Mouse (Mus musculus) embryonic facial prominence, embryonic 12.5 days (tissue): Measurements from ENCODE around the gene Gm20517. TPM values are rescaled to one million over a fixed set of nuclear protein-coding genes. Genes with fewer than 3 reads are reported as not detected.
"Not testable (repeated sequence)": the region's sequence is repeated elsewhere in the genome, so short reads cannot be mapped to it uniquely, and the experiment has no call there.

Experiments
- ATAC-seq: fragments of 200-750 bp; cut with Nextera tagmentation; 2 replicates; pipeline ENCODE4 v1.8.0; 2017; ENCODE audit not compliant: insufficient number of reproducible peaks, insufficient read depth, low FRiP score, low TSS enrichment
- H3K27ac ChIP-seq: fragments of 300-500 bp; sonication (generic); 2 replicates; pipeline ENCODE4 v1.5.1; 2016; ENCODE audit warnings: mild to moderate bottlenecking
- H3K27me3 ChIP-seq: fragments of 300-500 bp; sonication (generic); 2 replicates; pipeline ENCODE4 v1.6.1; 2016; ENCODE audit warnings: mild to moderate bottlenecking, moderate library complexity
- H3K36me3 ChIP-seq: fragments of 300-500 bp; sonication (generic); 2 replicates; pipeline ENCODE4 v1.6.1; 2016; ENCODE audit warnings: mild to moderate bottlenecking
- H3K4me1 ChIP-seq: fragments of 300-500 bp; sonication (generic); 2 replicates; pipeline ENCODE4 v1.6.1; 2016
- H3K4me2 ChIP-seq: fragments of 300-500 bp; sonication (generic); replicated peaks from 2 replicates; pipeline ENCODE4 v1.6.1; 2016; ENCODE audit warnings: mild to moderate bottlenecking, moderate library complexity
- H3K4me3 ChIP-seq: fragments of 300-500 bp; sonication (generic); 2 replicates; pipeline ENCODE4 v1.5.1; 2016; ENCODE audit warnings: mild to moderate bottlenecking
- H3K9ac ChIP-seq: fragments of 300-500 bp; sonication (generic); 2 replicates; pipeline ENCODE4 v1.6.1; 2016; ENCODE audit warnings: mild to moderate bottlenecking, moderate library complexity
- H3K9me3 ChIP-seq: fragments of 300-500 bp; sonication (generic); 2 replicates; pipeline ENCODE4 v1.6.1; 2016; ENCODE audit warnings: mild to moderate bottlenecking, moderate library complexity
- WGBS: fragments of 180-500 bp; shearing (Covaris S2); methylation state at CpG from one replicate; pipeline ENCODE4 v1.1.7; 2016; 5-methylcytosine and 5-hydroxymethylcytosine counted together
- polyA plus RNA-seq: library from polyadenylated mRNA; unstranded; fragments of >200 nt; fragmentation: Nextera tagmentation; extraction: Ambion mirVana; gene quantifications from 2 replicates; pipeline ENCODE4 v1.2.1, GENCODE M21; 2016

Gene Gm20517
- polyA plus RNA-seq, 1 experiment from 2014 or later: 1.6 TPM

GRCm38 (mm10) chr17:47616652-47617051 lies 5.3 kb downstream of the Gm20517 start:
- WGBS: 89% methylated on average over 4 of the region's 4 CpGs
- no peak for ATAC-seq
- H3K27ac ChIP-seq: no peak overlapping the region
- no peaks in the 10 kb centered on the region for H3K27me3 ChIP-seq
- peaks cover 10% of the 10 kb centered on the region for H3K4me1 ChIP-seq
- H3K9ac ChIP-seq: no peak overlapping the region
- peaks cover 62% of the 10 kb centered on the region for H3K36me3 ChIP-seq
- H3K4me2 ChIP-seq: no peak overlapping the region
- H3K4me3 ChIP-seq: no peak overlapping the region
- no peaks in the 10 kb centered on the region for H3K9me3 ChIP-seq

- Histone ChIP-seq H3K9ac (no peak overlapping the region), H3K27ac (no peak overlapping the region), H3K27me3 (no peaks in the 10 kb centered on the region), H3K9me3 (no peaks in the 10 kb centered on the region), H3K4me3 (no peak overlapping the region), H3K4me1 (peaks cover 2% of the 10 kb centered on the region), H3K36me3 (peaks cover 73% of the 10 kb centered on the region), H3K4me2 (no peak overlapping the region)
- 92% methylated on average over 9 of the region's 9 CpGs for WGBS
- no peak for ATAC-seq
Observed at GRCm38 (mm10) chr17:47617605-47618307, 6.4 kb downstream of the Gm20517 start.

GRCm38 (mm10) chr17:47618556-47619311 lies 7.3 kb downstream of the Gm20517 start:
- Histone ChIP-seq H3K27ac (no peak overlapping the region), H3K4me3 (no peak overlapping the region), H3K27me3 (no peaks in the 10 kb centered on the region), H3K4me2 (no peak overlapping the region), H3K9ac (no peak overlapping the region), H3K36me3 (peaks cover 79% of the 10 kb centered on the region), H3K9me3 (no peaks in the 10 kb centered on the region), H3K4me1 (no peaks in the 10 kb centered on the region)
- ATAC-seq: no peak
- WGBS: 94% methylated on average over 13 of the region's 13 CpGs

GRCm38 (mm10) chr17:47622912-47623554 lies 11.6 kb downstream of the Gm20517 start:
- Histone ChIP-seq H3K9ac (no peak overlapping the region), H3K4me2 (no peak overlapping the region), H3K9me3 (no peaks in the 10 kb centered on the region), H3K4me3 (no peak overlapping the region), H3K36me3 (peaks cover 74% of the 10 kb centered on the region), H3K4me1 (peaks cover 3% of the 10 kb centered on the region; the same call in 1 of the 2 replicates), H3K27ac (no peak overlapping the region), H3K27me3 (no peaks in the 10 kb centered on the region)
- ATAC-seq: no peak
- WGBS: 91% methylated on average over 14 of the region's 14 CpGs

- H3K9ac ChIP-seq, H3K4me3 ChIP-seq, H3K4me1 ChIP-seq, H3K27me3 ChIP-seq, H3K9me3 ChIP-seq, H3K4me2 ChIP-seq, H3K27ac ChIP-seq, ATAC-seq: not testable (repeated sequence)
- WGBS: 90% methylated on average over 5 of the region's 5 CpGs
- peaks cover 65% of the 10 kb centered on the region for H3K36me3 ChIP-seq
Observed at GRCm38 (mm10) chr17:47624572-47624971, 13.2 kb downstream of the Gm20517 start.

- Histone ChIP-seq H3K9me3 (no peaks in the 10 kb centered on the region), H3K4me2 (no peak overlapping the region), H3K9ac (no peak overlapping the region), H3K4me3 (no peak overlapping the region), H3K27me3 (no peaks in the 10 kb centered on the region), H3K36me3 (peaks cover 60% of the 10 kb centered on the region), H3K27ac (no peak overlapping the region), H3K4me1 (peaks cover 9% of the 10 kb centered on the region; the same call in 1 of the 2 replicates)
- 95% methylated on average over 2 of the region's 2 CpGs for WGBS
- no peak for ATAC-seq
Observed at GRCm38 (mm10) chr17:47625088-47625487, 13.7 kb downstream of the Gm20517 start.

- Histone ChIP-seq H3K27me3 (no peaks in the 10 kb centered on the region), H3K4me1 (peaks cover 19% of the 10 kb centered on the region; the same call in 1 of the 2 replicates), H3K4me2 (no peak overlapping the region), H3K27ac (no peak overlapping the region), H3K9ac (no peak overlapping the region), H3K9me3 (no peaks in the 10 kb centered on the region), H3K36me3 (peaks cover 53% of the 10 kb centered on the region), H3K4me3 (no peak overlapping the region)
- WGBS: 92% methylated on average over 5 of the region's 5 CpGs
- ATAC-seq: no peak
Observed at GRCm38 (mm10) chr17:47626031-47626430, 14.6 kb downstream of the Gm20517 start.

GRCm38 (mm10) chr17:47627791-47628190 lies 16.4 kb downstream of the Gm20517 start:
- H3K4me2 ChIP-seq: no peak overlapping the region; the same call in 1 of the 2 replicates
- peaks cover 36% of the 10 kb centered on the region for H3K36me3 ChIP-seq
- H3K9me3 ChIP-seq: no peaks in the 10 kb centered on the region
- no peak overlapping the region for H3K4me3 ChIP-seq
- H3K4me1 ChIP-seq: peaks cover 31% of the 10 kb centered on the region
- no peak overlapping the region for H3K9ac ChIP-seq
- H3K27ac ChIP-seq: peak overlapping the region; percentile 97; the same call in 1 of the 2 replicates
- no peaks in the 10 kb centered on the region for H3K27me3 ChIP-seq
- no peak for ATAC-seq
- WGBS: 76% methylated on average over 2 of the region's 2 CpGs

GRCm38 (mm10) chr17:47628851-47629676 lies 17.7 kb downstream of the Gm20517 start:
- Histone ChIP-seq H3K4me1 (peaks cover 31% of the 10 kb centered on the region), H3K4me2 (peak overlapping the region; percentile 94), H3K9me3 (no peaks in the 10 kb centered on the region), H3K27me3 (no peaks in the 10 kb centered on the region), H3K9ac (peak overlapping the region; percentile 70), H3K36me3 (peaks cover 23% of the 10 kb centered on the region), H3K4me3 (peak overlapping the region; percentile 67), H3K27ac (peak overlapping the region; percentile 97)
- under 1% methylated on average over 60 of the region's 63 CpGs for WGBS
- peak; percentile 84 for ATAC-seq

GRCm38 (mm10) chr17:47629717-47630677 lies 18.6 kb downstream of the Gm20517 start:
- Histone ChIP-seq H3K27me3 (no peaks in the 10 kb centered on the region), H3K4me3 (peak overlapping the region; percentile 67), H3K9me3 (no peaks in the 10 kb centered on the region), H3K27ac (peak overlapping the region; percentile 97), H3K4me1 (peaks cover 31% of the 10 kb centered on the region), H3K9ac (peak overlapping the region; percentile 70), H3K4me2 (peak overlapping the region; percentile 94), H3K36me3 (peaks cover 15% of the 10 kb centered on the region)
- peak; percentile 36; the same call in 1 of the 2 replicates for ATAC-seq
- under 1% methylated on average over 59 of the region's 61 CpGs for WGBS
